Mouse (Mus musculus) hindbrain, embryonic 12.5 days (tissue): Measurements from ENCODE around the gene Sinhcaf. TPM values are rescaled to one million over a fixed set of nuclear protein-coding genes. Genes with fewer than 3 reads are reported as not detected.
A peak's percentile ranks its signal among the peaks of the same experiment; 100 is the strongest.
"Not testable (repeated sequence)": the region's sequence is repeated elsewhere in the genome, so short reads cannot be mapped to it uniquely, and the experiment has no call there.

Source experiments
- ATAC-seq: fragments of 200-750 bp; cut with Nextera tagmentation; 2 replicates; pipeline ENCODE4 v1.8.0; 2017; ENCODE audit warnings: moderate TSS enrichment; ENCODE audit not compliant: low FRiP score
- H3K27ac ChIP-seq: fragments of 300-500 bp; sonication (generic); 2 replicates; pipeline ENCODE4 v1.5.1; 2016; ENCODE audit warnings: mild to moderate bottlenecking
- H3K27me3 ChIP-seq: fragments of 300-500 bp; sonication (generic); 2 replicates; pipeline ENCODE4 v1.6.1; 2016; ENCODE audit warnings: mild to moderate bottlenecking
- H3K36me3 ChIP-seq: fragments of 300-500 bp; sonication (generic); 2 replicates; pipeline ENCODE4 v1.6.1; 2016; ENCODE audit warnings: mild to moderate bottlenecking
- H3K4me1 ChIP-seq: fragments of 300-500 bp; sonication (generic); 2 replicates; pipeline ENCODE4 v1.6.1; 2016
- H3K4me2 ChIP-seq: fragments of 300-500 bp; sonication (generic); replicated peaks from 2 replicates; pipeline ENCODE4 v1.6.1; 2016; ENCODE audit warnings: mild to moderate bottlenecking
- H3K4me3 ChIP-seq: fragments of 300-500 bp; sonication (generic); 2 replicates; pipeline ENCODE4 v1.5.1; 2016; ENCODE audit warnings: mild to moderate bottlenecking
- H3K9ac ChIP-seq: fragments of 300-500 bp; sonication (generic); 2 replicates; pipeline ENCODE4 v1.6.1; 2016; ENCODE audit warnings: mild to moderate bottlenecking, moderate library complexity
- H3K9me3 ChIP-seq: fragments of 300-500 bp; sonication (generic); replicated peaks from 2 replicates; pipeline ENCODE4 v1.6.1; 2016; ENCODE audit warnings: mild to moderate bottlenecking
- WGBS: fragments of 180-500 bp; shearing (Covaris S2); methylation state at CpG from one replicate; pipeline ENCODE4 v1.1.7; 2016; 5-methylcytosine and 5-hydroxymethylcytosine counted together
- polyA plus RNA-seq: library from polyadenylated mRNA; unstranded; fragments of >200 nt; fragmentation: Nextera tagmentation; extraction: Ambion mirVana; gene quantifications from 2 replicates; pipeline ENCODE4 v1.2.1, GENCODE M21; 2016

Sinhcaf gene
- polyA plus RNA-seq, 1 experiment from 2014 or later: 166 TPM

- H3K9ac ChIP-seq: peak overlapping the region; percentile 94
- H3K27ac ChIP-seq: peak overlapping the region; percentile 90
- H3K4me2 ChIP-seq: peak overlapping the region; percentile 69
- H3K27me3 ChIP-seq: no peaks in the 10 kb centered on the region
- WGBS: under 1% methylated on average over 30 of the region's 30 CpGs
- peaks cover 20% of the 10 kb centered on the region for H3K4me1 ChIP-seq
- H3K9me3 ChIP-seq: no peaks in the 10 kb centered on the region
- H3K36me3 ChIP-seq: no peaks in the 10 kb centered on the region
- no peak for ATAC-seq
- H3K4me3 ChIP-seq: peak overlapping the region; percentile 95
Observed at GRCm38 (mm10) chr6:148944344-148944766, 1.9 kb downstream of the Sinhcaf start.

- H3K27ac ChIP-seq: no peak overlapping the region
- no peaks in the 10 kb centered on the region for H3K27me3 ChIP-seq
- H3K36me3 ChIP-seq: no peaks in the 10 kb centered on the region
- no peak for ATAC-seq
- H3K9ac ChIP-seq: peak overlapping the region; percentile 94
- H3K9me3 ChIP-seq: no peaks in the 10 kb centered on the region
- peak overlapping the region; percentile 69 for H3K4me2 ChIP-seq
- 13% methylated on average over 3 of the region's 3 CpGs for WGBS
- H3K4me3 ChIP-seq: peak overlapping the region; percentile 95
- peaks cover 20% of the 10 kb centered on the region for H3K4me1 ChIP-seq
Observed at GRCm38 (mm10) chr6:148943695-148944094, 2.6 kb downstream of the Sinhcaf start.

GRCm38 (mm10) chr6:148942406-148942805, 3.9 kb downstream of the Sinhcaf start:
- no peak overlapping the region for H3K27ac ChIP-seq
- peaks cover 20% of the 10 kb centered on the region for H3K4me1 ChIP-seq
- no peaks in the 10 kb centered on the region for H3K36me3 ChIP-seq
- no peak overlapping the region for H3K4me2 ChIP-seq
- no peaks in the 10 kb centered on the region for H3K27me3 ChIP-seq
- 69% methylated on average over 4 of the region's 4 CpGs for WGBS
- H3K9ac ChIP-seq: no peak overlapping the region
- no peak for ATAC-seq
- H3K9me3 ChIP-seq: no peaks in the 10 kb centered on the region
- H3K4me3 ChIP-seq: no peak overlapping the region

- WGBS: 50% methylated on average over 5 of the region's 5 CpGs
- Histone ChIP-seq H3K9ac (no peak overlapping the region), H3K9me3 (no peaks in the 10 kb centered on the region), H3K27me3 (no peaks in the 10 kb centered on the region), H3K4me3 (no peak overlapping the region), H3K4me1 (peaks cover 20% of the 10 kb centered on the region), H3K36me3 (no peaks in the 10 kb centered on the region), H3K4me2 (peak overlapping the region; percentile 19), H3K27ac (no peak overlapping the region)
- no peak for ATAC-seq
Observed at GRCm38 (mm10) chr6:148941880-148942279, 4.4 kb downstream of the Sinhcaf start.

GRCm38 (mm10) chr6:148940383-148940782, 5.9 kb downstream of the Sinhcaf start:
- not testable (repeated sequence) for H3K4me3 ChIP-seq, H3K27ac ChIP-seq, H3K9me3 ChIP-seq, H3K4me2 ChIP-seq, ATAC-seq, H3K36me3 ChIP-seq, H3K27me3 ChIP-seq, H3K9ac ChIP-seq
- 87% methylated on average over 2 of the region's 3 CpGs for WGBS
- peaks cover 23% of the 10 kb centered on the region for H3K4me1 ChIP-seq

- H3K9ac ChIP-seq: no peak overlapping the region
- 43% methylated on average over 1 of the region's 1 CpGs for WGBS
- no peaks in the 10 kb centered on the region for H3K27me3 ChIP-seq
- H3K36me3 ChIP-seq: 0 out of 2 replicates have a peak, but pooled peaks cover under 1% of the 10 kb centered on the region
- no peak overlapping the region for H3K4me3 ChIP-seq
- peaks cover 17% of the 10 kb centered on the region for H3K4me1 ChIP-seq
- no peak for ATAC-seq
- no peak overlapping the region for H3K4me2 ChIP-seq
- H3K27ac ChIP-seq: no peak overlapping the region
- H3K9me3 ChIP-seq: no peaks in the 10 kb centered on the region
Observed at GRCm38 (mm10) chr6:148937693-148938092, 8.6 kb downstream of the Sinhcaf start.

GRCm38 (mm10) chr6:148934961-148935590, 11.2 kb downstream of the Sinhcaf start:
- Histone ChIP-seq H3K9me3 (no peaks in the 10 kb centered on the region), H3K9ac (no peak overlapping the region), H3K27me3 (no peaks in the 10 kb centered on the region), H3K36me3 (peaks cover 23% of the 10 kb centered on the region), H3K4me2 (no peak overlapping the region), H3K27ac (no peak overlapping the region), H3K4me3 (no peak overlapping the region), H3K4me1 (peaks cover 9% of the 10 kb centered on the region)
- no peak for ATAC-seq
- WGBS: 61% methylated on average over 3 of the region's 3 CpGs

- H3K4me1 ChIP-seq: peaks cover 9% of the 10 kb centered on the region
- no peak for ATAC-seq
- no peaks in the 10 kb centered on the region for H3K27me3 ChIP-seq
- peaks cover 53% of the 10 kb centered on the region for H3K36me3 ChIP-seq
- H3K9me3 ChIP-seq: no peaks in the 10 kb centered on the region
- H3K4me3 ChIP-seq: no peak overlapping the region
- H3K4me2 ChIP-seq: no peak overlapping the region
- WGBS: 83% methylated on average over 6 of the region's 6 CpGs
- no peak overlapping the region for H3K27ac ChIP-seq
- H3K9ac ChIP-seq: no peak overlapping the region
Observed at GRCm38 (mm10) chr6:148931281-148931680, 15.0 kb downstream of the Sinhcaf start.

- peaks cover 22% of the 10 kb centered on the region for H3K36me3 ChIP-seq
- no peak for ATAC-seq
Observed at GRCm38 (mm10) chr6:148918841-148919398, 27.3 kb downstream of the Sinhcaf start.

GRCm38 (mm10) chr6:148917672-148918071, 28.6 kb downstream of the Sinhcaf start:
- H3K9ac ChIP-seq: no peak overlapping the region
- H3K4me3 ChIP-seq: no peak overlapping the region
- no peaks in the 10 kb centered on the region for H3K27me3 ChIP-seq
- H3K4me2 ChIP-seq: no peak overlapping the region
- H3K27ac ChIP-seq: no peak overlapping the region
- ATAC-seq: no peak
- H3K9me3 ChIP-seq: no peaks in the 10 kb centered on the region
- H3K4me1 ChIP-seq: no peaks in the 10 kb centered on the region
- WGBS: 68% methylated on average over 1 of the region's 1 CpGs
- peaks cover 15% of the 10 kb centered on the region for H3K36me3 ChIP-seq

More at GRCm38 (mm10) chr6:148918841-148919398, 27.3 kb downstream of the Sinhcaf start:
- H3K4me2 ChIP-seq: no peak overlapping the region
- no peaks in the 10 kb centered on the region for H3K4me1 ChIP-seq
- H3K9ac ChIP-seq: no peak overlapping the region
- H3K27ac ChIP-seq: no peak overlapping the region
- no peak overlapping the region for H3K4me3 ChIP-seq
- no peaks in the 10 kb centered on the region for H3K9me3 ChIP-seq
- H3K27me3 ChIP-seq: no peaks in the 10 kb centered on the region

- Histone ChIP-seq H3K36me3 (peaks cover 15% of the 10 kb centered on the region), H3K27ac (no peak overlapping the region), H3K27me3 (no peaks in the 10 kb centered on the region), H3K4me2 (no peak overlapping the region), H3K4me3 (no peak overlapping the region), H3K9ac (no peak overlapping the region), H3K9me3 (no peaks in the 10 kb centered on the region), H3K4me1 (no peaks in the 10 kb centered on the region)
- WGBS: 39% methylated on average over 3 of the region's 3 CpGs
- no peak for ATAC-seq
Observed at GRCm38 (mm10) chr6:148916817-148917216, 29.4 kb downstream of the Sinhcaf start.

GRCm38 (mm10) chr6:148913938-148914337, 32.3 kb downstream of the Sinhcaf start:
- H3K9ac ChIP-seq: no peak overlapping the region
- no peak overlapping the region for H3K27ac ChIP-seq
- H3K9me3 ChIP-seq: no peaks in the 10 kb centered on the region
- 0 out of 2 replicates have a peak, but pooled peaks have one; percentile 22 for ATAC-seq
- H3K4me1 ChIP-seq: no peaks in the 10 kb centered on the region
- no peak overlapping the region for H3K4me2 ChIP-seq
- no peak overlapping the region for H3K4me3 ChIP-seq
- no peaks in the 10 kb centered on the region; the same call in 1 of the 2 replicates for H3K36me3 ChIP-seq
- WGBS: 17% methylated on average over 2 of the region's 2 CpGs
- no peaks in the 10 kb centered on the region for H3K27me3 ChIP-seq

- not testable (repeated sequence) for H3K9me3 ChIP-seq, H3K4me2 ChIP-seq, H3K27ac ChIP-seq, H3K36me3 ChIP-seq, ATAC-seq, H3K4me3 ChIP-seq, H3K27me3 ChIP-seq, H3K4me1 ChIP-seq, H3K9ac ChIP-seq
- 77% methylated on average over 8 of the region's 8 CpGs for WGBS
Observed at GRCm38 (mm10) chr6:148911906-148912305, 34.4 kb downstream of the Sinhcaf start.
